ENCODE assay signal across 10 mouse cellular contexts in the genomic region with DNA sequence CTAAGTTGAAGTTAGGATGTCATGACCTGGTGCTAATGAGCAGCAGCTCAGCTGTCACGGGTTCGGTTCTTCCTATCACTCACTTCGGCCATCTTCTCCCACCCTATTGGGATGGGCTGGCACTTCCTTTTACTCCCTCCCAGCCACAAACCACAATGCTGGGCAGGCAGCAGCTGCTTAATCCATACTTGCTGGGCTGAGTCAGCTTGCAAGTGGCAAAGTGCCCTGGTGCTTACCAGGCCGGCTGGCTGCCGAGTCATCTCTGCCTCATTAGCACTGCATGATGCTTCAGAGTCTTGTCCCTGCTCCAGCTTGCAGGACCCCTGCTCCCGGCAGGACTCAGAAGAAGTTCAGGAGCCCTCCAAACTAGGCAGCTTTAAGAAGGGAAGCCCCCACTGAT. TPM values are rescaled to one million over a fixed set of nuclear protein-coding genes. Genes with fewer than 3 reads are reported as not detected.
A peak's percentile ranks its signal among the peaks of the same experiment; 100 is the strongest.
DNase-seq lines count a peak whose midpoint lies in the region; ATAC-seq and TF ChIP-seq lines count a peak whose summit lies in the region.
"Had no signal": no experiment of that assay in that cellular context is flagged by ENCODE, and none has a peak within 500 bp of the region (broad histone marks: within the 10 kb centered on the region; RNA-seq: fewer than 3 reads in every experiment).

No protein-coding gene starts in this region.

- H3K27ac ChIP-seq in hindbrain, embryonic 13.5 days = no peak overlapping the region
- no peak overlapping the region for H3K27ac ChIP-seq in hindbrain, embryonic 11.5 days (ENCODE audit: low read depth, low read length)
- H3K27ac ChIP-seq in midbrain, embryonic 15.5 days = no peak overlapping the region
- H3K27ac ChIP-seq in thymus, adult 2 months (ENCODE audit: control insufficient read depth, insufficient read depth, low read length) = no peak overlapping the region
- no peak overlapping the region for H3K27ac ChIP-seq in kidney, adult 2 months (ENCODE audit: insufficient read depth, low read depth, low read length)
- H3K27ac ChIP-seq in liver, embryonic 11.5 days (ENCODE audit: low read depth, low read length) = no peak overlapping the region
- H3K27ac ChIP-seq: liver, embryonic 15.5 days; stomach, embryonic 15.5 days had no signal

- no peak for TF ChIP-seq POLR2A in brain, embryonic 14.5 days (IDR thresholded peaks at IDR 0.05; ENCODE audit: borderline replicate concordance, extremely low read depth, insufficient read depth, insufficient read length, poor library complexity, severe bottlenecking)
- TF ChIP-seq POLR2A in thymus, adult 2 months (IDR thresholded peaks at IDR 0.05; ENCODE audit: control insufficient read depth, extremely low read depth, insufficient read depth, low read length, poor library complexity) = no peak
- no peak for TF ChIP-seq POLR2A in kidney, adult 2 months (IDR thresholded peaks at IDR 0.05; ENCODE audit: low read depth, low read length)

- no peak for DNase-seq in hindbrain, embryonic 11.5 days (ENCODE audit: low spot score)
- DNase-seq in brain, embryonic 14.5 days (ENCODE audit: low read depth) = peak; percentile 75
- DNase-seq in layer of hippocampus, adult 18-20 months (ENCODE audit: low spot score in 2 of 2) = peak; percentile 74 to 86
- DNase-seq in thymus, adult 2 months = no peak
- DNase-seq in kidney, adult 2 months = no peak
- DNase-seq in liver, embryonic 11.5 days (ENCODE audit: low spot score) = no peak

- no peak for TF ChIP-seq CTCF in brain, embryonic 14.5 days (IDR thresholded peaks at IDR 0.05; ENCODE audit: borderline replicate concordance, extremely low read depth, insufficient read depth, insufficient read length)
- TF ChIP-seq CTCF in thymus, adult 2 months (IDR thresholded peaks at IDR 0.05; ENCODE audit: borderline replicate concordance, control insufficient read depth, extremely low read depth, insufficient read depth, low read length, poor library complexity) = no peak
- no peak for TF ChIP-seq CTCF in kidney, adult 2 months (conservative IDR thresholded peaks at IDR 0.05; ENCODE audit: insufficient read depth, insufficient read length, low read depth, low read length)

- H3K9me3 ChIP-seq in hindbrain, embryonic 13.5 days = no peaks in the 10 kb centered on the region
- H3K9me3 ChIP-seq in hindbrain, embryonic 11.5 days (ENCODE audit: control insufficient read depth, low read length) = no peaks in the 10 kb centered on the region
- H3K9me3 ChIP-seq in midbrain, embryonic 15.5 days = no peaks in the 10 kb centered on the region
- H3K9me3 ChIP-seq in liver, embryonic 11.5 days (ENCODE audit: control insufficient read depth, low read length) = no peaks in the 10 kb centered on the region
- H3K9me3 ChIP-seq: liver, embryonic 15.5 days; stomach, embryonic 15.5 days had no signal

- H3K4me3 ChIP-seq in hindbrain, embryonic 13.5 days = no peak overlapping the region
- H3K4me3 ChIP-seq in hindbrain, embryonic 11.5 days (ENCODE audit: low read depth, low read length) = no peak overlapping the region
- H3K4me3 ChIP-seq in midbrain, embryonic 15.5 days = no peak overlapping the region
- H3K4me3 ChIP-seq in thymus, adult 2 months (ENCODE audit: control insufficient read depth, insufficient read depth, low read length) = no peak overlapping the region
- H3K4me3 ChIP-seq in kidney, adult 2 months (ENCODE audit: insufficient read depth, low read depth, low read length) = no peak overlapping the region
- H3K4me3 ChIP-seq in liver, embryonic 11.5 days (ENCODE audit: low read depth, low read length) = no peak overlapping the region
- H3K4me3 ChIP-seq: liver, embryonic 15.5 days; stomach, embryonic 15.5 days had no signal

- H3K4me2 ChIP-seq in hindbrain, embryonic 13.5 days = no peak overlapping the region
- H3K4me2 ChIP-seq in hindbrain, embryonic 11.5 days (replicated peaks; ENCODE audit: low read depth, low read length) = no peak overlapping the region
- H3K4me2 ChIP-seq in midbrain, embryonic 15.5 days = no peak overlapping the region
- no peak overlapping the region for H3K4me2 ChIP-seq in liver, embryonic 11.5 days
- H3K4me2 ChIP-seq: liver, embryonic 15.5 days; stomach, embryonic 15.5 days had no signal

- H3K9ac ChIP-seq in hindbrain, embryonic 13.5 days = no peak overlapping the region
- no peak overlapping the region for H3K9ac ChIP-seq in hindbrain, embryonic 11.5 days (ENCODE audit: low read depth, low read length)
- H3K9ac ChIP-seq in midbrain, embryonic 15.5 days = no peak overlapping the region
- H3K9ac ChIP-seq in liver, embryonic 11.5 days (ENCODE audit: low read depth, low read length) = no peak overlapping the region
- H3K9ac ChIP-seq: liver, embryonic 15.5 days; stomach, embryonic 15.5 days had no signal

- H3K4me1 ChIP-seq in hindbrain, embryonic 13.5 days (replicated peaks) = peaks cover 11% of the 10 kb centered on the region; the same call in 1 of the 2 replicates
- no peaks in the 10 kb centered on the region for H3K4me1 ChIP-seq in hindbrain, embryonic 11.5 days (replicated peaks; ENCODE audit: control insufficient read depth, insufficient read depth, low read length)
- peaks cover 8% of the 10 kb centered on the region for H3K4me1 ChIP-seq in midbrain, embryonic 15.5 days
- no peaks in the 10 kb centered on the region for H3K4me1 ChIP-seq in thymus, adult 2 months (replicated peaks; ENCODE audit: control insufficient read depth, insufficient read depth, low read length)
- peaks cover 16% of the 10 kb centered on the region for H3K4me1 ChIP-seq in kidney, adult 2 months (ENCODE audit: control insufficient read depth, insufficient read depth, low read length)
- no peaks in the 10 kb centered on the region for H3K4me1 ChIP-seq in liver, embryonic 11.5 days (replicated peaks; ENCODE audit: control insufficient read depth, insufficient read depth, low read length)

- WGBS in hindbrain, embryonic 13.5 days = 70% methylated on average over 6 of the region's 6 CpGs
- 63% methylated on average over 6 of the region's 6 CpGs for WGBS in hindbrain, embryonic 11.5 days
- 67% methylated on average over 6 of the region's 6 CpGs for WGBS in midbrain, embryonic 15.5 days
- 24% methylated on average over 6 of the region's 6 CpGs for WGBS in thymus, adult 2 months
- 83% methylated on average over 6 of the region's 6 CpGs for WGBS in kidney, adult 2 months
- 43% methylated on average over 6 of the region's 6 CpGs for WGBS in liver, embryonic 11.5 days

- 0 out of 2 replicates have a peak, but pooled peaks cover 3% of the 10 kb centered on the region for H3K27me3 ChIP-seq in hindbrain, embryonic 13.5 days
- no peaks in the 10 kb centered on the region for H3K27me3 ChIP-seq in hindbrain, embryonic 11.5 days (ENCODE audit: control insufficient read depth, insufficient read depth, low read length)
- no peaks in the 10 kb centered on the region for H3K27me3 ChIP-seq in midbrain, embryonic 15.5 days (replicated peaks)
- no peaks in the 10 kb centered on the region for H3K27me3 ChIP-seq in thymus, adult 2 months (ENCODE audit: control insufficient read depth, insufficient read depth, low read length)
- no peaks in the 10 kb centered on the region for H3K27me3 ChIP-seq in kidney, adult 2 months (replicated peaks; ENCODE audit: control insufficient read depth, insufficient read depth, low read length)
- H3K27me3 ChIP-seq in liver, embryonic 11.5 days (replicated peaks; ENCODE audit: control insufficient read depth, insufficient read depth, low read length) = no peaks in the 10 kb centered on the region
- H3K27me3 ChIP-seq: liver, embryonic 15.5 days; stomach, embryonic 15.5 days had no signal

- H3K36me3 ChIP-seq in hindbrain, embryonic 13.5 days = no peaks in the 10 kb centered on the region
- no peaks in the 10 kb centered on the region for H3K36me3 ChIP-seq in hindbrain, embryonic 11.5 days (ENCODE audit: control insufficient read depth, insufficient read depth, low read length)
- no peaks in the 10 kb centered on the region for H3K36me3 ChIP-seq in midbrain, embryonic 15.5 days (replicated peaks)
- no peaks in the 10 kb centered on the region for H3K36me3 ChIP-seq in thymus, adult 2 months (ENCODE audit: control insufficient read depth, insufficient read depth, low read length)
- H3K36me3 ChIP-seq in kidney, adult 2 months (ENCODE audit: control insufficient read depth, insufficient read depth, low read length) = no peaks in the 10 kb centered on the region
- no peaks in the 10 kb centered on the region for H3K36me3 ChIP-seq in liver, embryonic 11.5 days (ENCODE audit: control insufficient read depth, insufficient read depth, low read length)
- H3K36me3 ChIP-seq: liver, embryonic 15.5 days; stomach, embryonic 15.5 days had no signal

- peak; percentile 44; the same call in 1 of the 2 replicates for ATAC-seq in hindbrain, embryonic 13.5 days (ENCODE audit: low FRiP score)
- ATAC-seq in hindbrain, embryonic 11.5 days (ENCODE audit: low FRiP score) = no peak
- ATAC-seq in midbrain, embryonic 15.5 days (replicated peaks) = 0 out of 2 replicates have a peak, but pooled peaks have one; percentile 37
- ATAC-seq in liver, embryonic 11.5 days (replicated peaks; ENCODE audit: low FRiP score) = no peak

RNA-seq across cellular contexts. Expression of a gene that starts 49.2 kb away (rescaled TPM):
- 68.7 and 71.7 TPM in 2 replicates for polyA plus RNA-seq in hindbrain, embryonic 13.5 days (2015; fragmentation: Nextera tagmentation; extraction: Ambion mirVana)
- 64.4 and 65.9 TPM in 2 replicates for polyA plus RNA-seq in hindbrain, embryonic 11.5 days (2014; fragmentation: Nextera tagmentation; extraction: Ambion mirVana)
- polyA plus RNA-seq in brain, embryonic 14.5 days (2012; rRNA removed) = 239 and 265 TPM in 2 replicates
- 100 to 1,000 TPM; 360 to 385 TPM for total RNA-seq in layer of hippocampus, adult 18-20 months (2021)
- 83.3 and 95.1 TPM in 2 replicates for polyA plus RNA-seq in midbrain, embryonic 15.5 days (2015; fragmentation: Nextera tagmentation; extraction: Ambion mirVana)
- polyA plus RNA-seq in thymus, adult 2 months (2012; rRNA removed) = 77.3 and 91.4 TPM in 2 replicates
- polyA plus RNA-seq in kidney, adult 2 months (2012; rRNA removed) = 128 and 145 TPM in 2 replicates
- polyA plus RNA-seq in liver, embryonic 11.5 days (2014; fragmentation: Nextera tagmentation; extraction: Ambion mirVana) = 19.5 and 23.2 TPM in 2 replicates

Comparison
In these comparisons a context has a peak if more than half of its experiments do, and no peak if none do; other contexts are left out.
1. ATAC-seq: peak in hindbrain, embryonic 13.5 days (single experiment) and midbrain, embryonic 15.5 days (single experiment); none in hindbrain, embryonic 11.5 days (single experiment) and liver, embryonic 11.5 days (single experiment).
2. DNase-seq: peak in brain, embryonic 14.5 days (single experiment) and layer of hippocampus, adult 18-20 months (2 of 2); none in hindbrain, embryonic 11.5 days (single experiment), thymus, adult 2 months (single experiment), kidney, adult 2 months (single experiment) and liver, embryonic 11.5 days (single experiment).